ENCODE assay signal across 8 mouse cellular contexts in genomic region chr3:88022322-88023191, GRCm38 (mm10). TPM values are rescaled to one million over a fixed set of nuclear protein-coding genes. Genes with fewer than 3 reads are reported as not detected.
DNase-seq lines count a peak whose midpoint lies in the region; ATAC-seq lines count a peak whose summit lies in the region.

No protein-coding gene starts in this region.

- no peak overlapping the region for H3K27ac ChIP-seq in intestine, embryonic 14.5 days (ENCODE audit: low read depth)

- H3K9ac ChIP-seq in intestine, embryonic 14.5 days (ENCODE audit: low read length) = peak overlapping the region; percentile 14; the same call in 1 of the 2 replicates

- H3K4me3 ChIP-seq in intestine, embryonic 14.5 days (ENCODE audit: low read depth, low read length) = peak overlapping the region; percentile 47
- H3K4me3 ChIP-seq in megakaryocyte, embryonic 14.5 days (replicated peaks) = peak overlapping the region; percentile 92

- ATAC-seq in intestine, embryonic 14.5 days (replicated peaks; ENCODE audit: low FRiP score, low TSS enrichment, low read depth) = peak; percentile 91

- H3K9me3 ChIP-seq in intestine, embryonic 14.5 days (ENCODE audit: control insufficient read depth, low read length) = no peaks in the 10 kb centered on the region
- H3K9me3 ChIP-seq in megakaryocyte, embryonic 14.5 days = peaks cover 7% of the 10 kb centered on the region

- no peaks in the 10 kb centered on the region for H3K36me3 ChIP-seq in intestine, embryonic 14.5 days (ENCODE audit: control insufficient read depth, insufficient read depth, low read length)
- no peaks in the 10 kb centered on the region for H3K36me3 ChIP-seq in megakaryocyte, embryonic 14.5 days (replicated peaks; ENCODE audit: low read length)

- intact Hi-C loops in gastrocnemius, postnatal 36 days (cut with DNase I) = loop anchor here (5.0 kb wide), 1 partner anchor 220 kb away; no protein-coding TSS in a partner anchor

- peak; percentile 98 for DNase-seq in adrenal gland, adult 2 months
- DNase-seq in embryo, embryonic 10.5 days (ENCODE audit: low spot score) = peak; percentile 96
- peak; percentile 81 to 85 for DNase-seq in gastrocnemius, postnatal 36 days
- DNase-seq in intestine, embryonic 14.5 days (ENCODE audit: low spot score) = peak; percentile 97
- peak; percentile 33 to 82 for DNase-seq in left cerebral cortex, adult 9 months (ENCODE audit: low spot score in 2 of 2)
- DNase-seq in right cerebral cortex, adult 2 months (ENCODE audit: low spot score in 2 of 2) = peak; percentile 64 to 76
- peak; percentile 91 for DNase-seq in urinary bladder, postnatal 14 days (ENCODE audit: low spot score)

- peaks cover 7% of the 10 kb centered on the region for H3K4me1 ChIP-seq in intestine, embryonic 14.5 days (replicated peaks; ENCODE audit: control insufficient read depth, insufficient read depth, low read length)
- H3K4me1 ChIP-seq in megakaryocyte, embryonic 14.5 days = peaks cover 24% of the 10 kb centered on the region

- peaks cover 78% of the 10 kb centered on the region for H3K27me3 ChIP-seq in intestine, embryonic 14.5 days (replicated peaks; ENCODE audit: control insufficient read depth, insufficient read depth, low read length)
- peaks cover 81% of the 10 kb centered on the region for H3K27me3 ChIP-seq in megakaryocyte, embryonic 14.5 days (replicated peaks)

- under 1% methylated on average over 66 of the region's 66 CpGs for WGBS in intestine, embryonic 14.5 days

- peak overlapping the region; percentile 94 for H3K4me2 ChIP-seq in intestine, embryonic 14.5 days (ENCODE audit: low read length)

RNA-seq across cellular contexts. Expression of gene Hapln2, which starts 4.8 kb away (rescaled TPM):
- not detected for total RNA-seq in adrenal gland, adult 2 months (2021)
- 0.65 TPM in 1 of 2 replicates, not detected in the other for polyA plus RNA-seq in adrenal gland, adult 2 months (2012; rRNA removed)
- under 1 TPM in 1 of 2 experiments, not detected in 1; 0.42 TPM for total RNA-seq in gastrocnemius, postnatal 36 days (2021)
- polyA plus RNA-seq in intestine, embryonic 14.5 days (2014; fragmentation: Nextera tagmentation; extraction: Ambion mirVana) = 0.13 TPM in 1 of 2 replicates, not detected in the other
- not detected in 2 replicates for polyA plus RNA-seq in megakaryocyte, embryonic 14.5 days (2012; ENCODE audit: insufficient read depth, low replicate concordance)

RNA-seq across cellular contexts. Expression of gene Gpatch4, which starts 20.4 kb away (rescaled TPM):
- 10 to 100 TPM; 13.9 to 16.6 TPM for total RNA-seq in adrenal gland, adult 2 months (2021)
- 2.3 and 3.5 TPM in 2 replicates for polyA plus RNA-seq in adrenal gland, adult 2 months (2012; rRNA removed)
- total RNA-seq in gastrocnemius, postnatal 36 days (2021) = 10 to 100 TPM; 16.0 to 17.1 TPM
- 41.1 and 45.5 TPM in 2 replicates for polyA plus RNA-seq in intestine, embryonic 14.5 days (2014; fragmentation: Nextera tagmentation; extraction: Ambion mirVana)
- 5.3 and 18.9 TPM in 2 replicates for polyA plus RNA-seq in megakaryocyte, embryonic 14.5 days (2012; ENCODE audit: insufficient read depth, low replicate concordance)

RNA-seq across cellular contexts. Expression of gene Bcan, which starts 22.5 kb away (rescaled TPM):
- total RNA-seq in adrenal gland, adult 2 months (2021) = 10 to 100 TPM; 52.6 to 54.9 TPM
- polyA plus RNA-seq in adrenal gland, adult 2 months (2012; rRNA removed) = 127 and 132 TPM in 2 replicates
- under 1 TPM; 0.08 to 0.17 TPM for total RNA-seq in gastrocnemius, postnatal 36 days (2021)
- 0.26 and 0.73 TPM in 2 replicates for polyA plus RNA-seq in intestine, embryonic 14.5 days (2014; fragmentation: Nextera tagmentation; extraction: Ambion mirVana)
- not detected in 2 replicates for polyA plus RNA-seq in megakaryocyte, embryonic 14.5 days (2012; ENCODE audit: insufficient read depth, low replicate concordance)

RNA-seq across cellular contexts. Expression of gene Naxe, which starts 35.7 kb away (rescaled TPM):
- total RNA-seq in adrenal gland, adult 2 months (2021) = 100 to 1,000 TPM; 142 to 155 TPM
- 79.6 and 113 TPM in 2 replicates for polyA plus RNA-seq in adrenal gland, adult 2 months (2012; rRNA removed)
- 10 to 100 TPM; 36.3 to 37.9 TPM for total RNA-seq in gastrocnemius, postnatal 36 days (2021)
- polyA plus RNA-seq in intestine, embryonic 14.5 days (2014; fragmentation: Nextera tagmentation; extraction: Ambion mirVana) = 169 and 170 TPM in 2 replicates
- 30.3 and 44.6 TPM in 2 replicates for polyA plus RNA-seq in megakaryocyte, embryonic 14.5 days (2012; ENCODE audit: insufficient read depth, low replicate concordance)

RNA-seq across cellular contexts. Expression of gene Nes, which starts 51.7 kb away (rescaled TPM):
- 1 to 10 TPM; 7.0 to 9.2 TPM for total RNA-seq in adrenal gland, adult 2 months (2021)
- 3.5 and 7.0 TPM in 2 replicates for polyA plus RNA-seq in adrenal gland, adult 2 months (2012; rRNA removed)
- 10 to 100 TPM; 15.4 to 20.5 TPM for total RNA-seq in gastrocnemius, postnatal 36 days (2021)
- polyA plus RNA-seq in intestine, embryonic 14.5 days (2014; fragmentation: Nextera tagmentation; extraction: Ambion mirVana) = 11.9 and 13.4 TPM in 2 replicates
- polyA plus RNA-seq in megakaryocyte, embryonic 14.5 days (2012; ENCODE audit: insufficient read depth, low replicate concordance) = 0.29 TPM in 1 of 2 replicates, not detected in the other

Comparison
In these comparisons a context has a peak if more than half of its experiments do, and no peak if none do; other contexts are left out.
1. RNA of gene Bcan, which starts 22.5 kb away (polyA plus RNA-seq): 127 to 132 TPM in adrenal gland, adult 2 months; 0.26 to 0.73 TPM in intestine, embryonic 14.5 days and not detected in megakaryocyte, embryonic 14.5 days; every median in the first group is over 10 times any median in the second.
2. Peak in every context shown above with its lines, with median percentiles within 50 percentile points of each other: DNase-seq.